Mouse (Mus musculus) neural tube, embryonic 11.5 days (tissue): Measurements from ENCODE around the gene A030003K21Rik. TPM values are rescaled to one million over a fixed set of nuclear protein-coding genes. Genes with fewer than 3 reads are reported as not detected.
"Not testable (repeated sequence)": the region's sequence is repeated elsewhere in the genome, so short reads cannot be mapped to it uniquely, and the experiment has no call there.

Experiments used
- ATAC-seq: fragments of 200-750 bp; cut with Nextera tagmentation; 2 replicates; pipeline ENCODE4 v1.8.0; 2017; ENCODE audit warnings: moderate number of reproducible peaks, mild to moderate bottlenecking, moderate TSS enrichment, moderate library complexity; ENCODE audit not compliant: insufficient read depth, low FRiP score, low TSS enrichment
- DNase-seq: peaks from one replicate; pipeline ENCODE4 v3.0.0-alpha.2; 2015; ENCODE audit warnings: low spot score
- H3K27ac ChIP-seq: fragments of 300-500 bp; sonication (generic); 2 replicates; pipeline ENCODE4 v1.5.1; 2014; ENCODE audit warnings: low read depth, mild to moderate bottlenecking, low read length
- H3K27me3 ChIP-seq: fragments of 300-500 bp; sonication (generic); 2 replicates; pipeline ENCODE4 v1.6.1; 2014; ENCODE audit warnings: mild to moderate bottlenecking, low read length, mixed read lengths; ENCODE audit not compliant: control insufficient read depth, insufficient read depth
- H3K36me3 ChIP-seq: fragments of 300-500 bp; sonication (generic); 2 replicates; pipeline ENCODE4 v1.6.1; 2014; ENCODE audit warnings: mild to moderate bottlenecking, low read length, moderate library complexity, mixed read lengths; ENCODE audit not compliant: control insufficient read depth, insufficient read depth
- H3K4me1 ChIP-seq: fragments of 300-500 bp; sonication (generic); 2 replicates; pipeline ENCODE4 v1.6.1; 2014; ENCODE audit warnings: low read length, mixed read lengths; ENCODE audit not compliant: control insufficient read depth, insufficient read depth
- H3K4me2 ChIP-seq: fragments of 300-500 bp; sonication (generic); 2 replicates; pipeline ENCODE4 v1.6.1; 2014; ENCODE audit warnings: low read depth, mild to moderate bottlenecking, moderate library complexity
- H3K4me3 ChIP-seq: fragments of 300-500 bp; sonication (generic); 2 replicates; pipeline ENCODE4 v1.5.1; 2014; ENCODE audit warnings: low read depth, low read length
- H3K9ac ChIP-seq: fragments of 300-500 bp; sonication (generic); 2 replicates; pipeline ENCODE4 v1.6.1; 2014; ENCODE audit warnings: mild to moderate bottlenecking, low read length
- H3K9me3 ChIP-seq: fragments of 300-500 bp; sonication (generic); 2 replicates; pipeline ENCODE4 v1.6.1; 2016; ENCODE audit warnings: low read length; ENCODE audit not compliant: control insufficient read depth
- WGBS: fragments of 180-500 bp; shearing (Covaris S2); extraction: QIAGEN DNeasy Blood & Tissue Kit; methylation state at CpG from one replicate; pipeline ENCODE4 v1.1.7; 2014; 5-methylcytosine and 5-hydroxymethylcytosine counted together
- polyA plus RNA-seq: library from polyadenylated mRNA; unstranded; fragments of >200 nt; fragmentation: Nextera tagmentation; extraction: Ambion mirVana; gene quantifications from 2 replicates; pipeline ENCODE4 v1.2.1, GENCODE M21; 2014

Gene A030003K21Rik
- polyA plus RNA-seq, 1 experiment from 2014 or later: not detected

- ATAC-seq (no peak), DNase-seq (no peak)
- H3K36me3 ChIP-seq: no peaks in the 10 kb centered on the region
- H3K9ac ChIP-seq: no peak overlapping the region
- H3K27me3 ChIP-seq: no peaks in the 10 kb centered on the region
- H3K4me2 ChIP-seq: no peak overlapping the region
- no peak overlapping the region for H3K27ac ChIP-seq
- H3K4me1 ChIP-seq: no peaks in the 10 kb centered on the region
- H3K4me3 ChIP-seq: no peak overlapping the region
- H3K9me3 ChIP-seq: no peaks in the 10 kb centered on the region
- 75% methylated on average over 6 of the region's 6 CpGs for WGBS
Measured at GRCm38 (mm10) chr1:82973901-82974300, 30.7 kb upstream of the A030003K21Rik start.

DNA sequence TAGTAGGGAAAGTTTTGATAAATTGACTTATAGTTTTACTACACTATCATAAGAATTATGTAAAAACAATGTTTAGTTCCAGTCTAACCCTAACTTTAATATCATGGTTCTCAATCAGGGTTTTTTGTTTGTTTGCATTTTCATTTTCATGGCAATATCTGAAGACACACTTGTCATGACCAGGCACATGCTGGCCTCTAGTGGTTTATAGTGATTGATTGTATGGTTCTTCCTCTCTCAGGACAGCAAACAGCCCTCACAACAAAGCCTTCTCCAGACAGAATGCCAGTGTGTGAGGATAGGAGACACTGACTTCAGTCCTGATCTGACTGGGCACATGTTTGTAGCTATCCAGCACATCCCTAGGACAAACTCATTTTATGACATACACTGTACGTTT lies 30.1 kb upstream of the A030003K21Rik start:
- no peak for DNase-seq
- no peak overlapping the region for H3K4me2 ChIP-seq
- H3K9me3 ChIP-seq: no peaks in the 10 kb centered on the region
- H3K36me3 ChIP-seq: no peaks in the 10 kb centered on the region
- H3K4me1 ChIP-seq: no peaks in the 10 kb centered on the region
- H3K27me3 ChIP-seq: no peaks in the 10 kb centered on the region
- no peak overlapping the region for H3K27ac ChIP-seq
- H3K9ac ChIP-seq: no peak overlapping the region
- H3K4me3 ChIP-seq: no peak overlapping the region
- WGBS: 90% methylated on average over 1 of the region's 1 CpGs
- no peak for ATAC-seq

DNA sequence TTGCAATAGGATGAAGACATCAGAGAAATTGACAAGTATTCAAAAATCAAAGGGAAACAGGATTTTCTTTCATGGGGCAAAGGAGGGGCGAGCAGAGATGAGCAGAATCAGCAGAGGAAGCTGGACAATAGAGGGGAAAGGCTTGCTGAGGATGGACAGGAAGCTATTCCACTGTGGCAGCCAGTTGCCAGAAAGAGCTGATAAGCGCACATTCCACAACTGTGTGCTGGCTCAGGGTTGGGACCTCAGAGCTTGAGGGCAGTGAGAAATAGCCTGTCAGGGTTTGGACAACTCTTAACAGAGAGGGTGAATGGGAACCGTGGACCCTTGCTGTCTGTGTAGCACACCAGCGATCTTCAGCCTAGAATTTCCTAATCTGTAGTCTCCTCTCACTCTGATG lies 28.9 kb upstream of the A030003K21Rik start:
- ATAC-seq: no peak
- no peaks in the 10 kb centered on the region for H3K9me3 ChIP-seq
- DNase-seq: no peak
- H3K4me3 ChIP-seq: no peak overlapping the region
- H3K4me2 ChIP-seq: no peak overlapping the region
- H3K4me1 ChIP-seq: no peaks in the 10 kb centered on the region
- no peaks in the 10 kb centered on the region for H3K27me3 ChIP-seq
- H3K9ac ChIP-seq: no peak overlapping the region
- H3K27ac ChIP-seq: no peak overlapping the region
- WGBS: 70% methylated on average over 4 of the region's 4 CpGs
- no peaks in the 10 kb centered on the region for H3K36me3 ChIP-seq

- Histone ChIP-seq H3K4me1 (no peaks in the 10 kb centered on the region), H3K27me3 (no peaks in the 10 kb centered on the region), H3K4me3 (no peak overlapping the region), H3K9me3 (no peaks in the 10 kb centered on the region), H3K36me3 (no peaks in the 10 kb centered on the region), H3K27ac (no peak overlapping the region), H3K4me2 (no peak overlapping the region), H3K9ac (no peak overlapping the region)
- 66% methylated on average over 3 of the region's 3 CpGs for WGBS
- DNase-seq (no peak), ATAC-seq (peak; percentile 41; the same call in 1 of the 2 replicates)
Measured at GRCm38 (mm10) chr1:82966413-82966812, 23.2 kb upstream of the A030003K21Rik start.

DNA sequence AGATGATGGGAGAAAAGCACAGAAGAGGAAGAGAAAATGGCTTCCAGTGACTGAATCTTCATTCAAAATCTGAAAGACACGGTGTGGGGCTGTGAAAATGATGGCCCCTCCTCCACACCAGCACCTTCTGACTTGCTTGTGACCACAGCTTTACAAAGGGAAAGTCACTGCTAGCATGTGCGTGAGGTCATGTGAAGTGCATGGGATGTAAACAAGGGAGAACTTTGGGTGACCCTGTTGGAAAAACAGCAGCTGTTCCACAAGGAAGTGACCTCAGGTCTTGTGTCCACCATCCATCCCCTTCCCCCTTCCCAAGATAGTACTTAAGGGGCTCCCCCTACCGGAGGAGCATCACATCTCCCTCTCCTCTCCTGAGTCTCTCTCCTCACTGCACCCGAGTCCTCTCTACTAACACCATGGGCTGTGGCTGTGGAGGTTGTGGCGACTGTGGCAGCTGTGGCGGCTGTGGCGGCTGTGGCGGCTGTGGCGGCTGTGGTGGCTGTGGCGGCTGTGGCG lies 16.7 kb upstream of the A030003K21Rik start, which contains the start of gene Gm47955:
Gene Gm47955, plus strand, starts transcription at position 417 of the 516 bp plus-strand sequence.
- no peaks in the 10 kb centered on the region for H3K4me1 ChIP-seq
- DNase-seq (no peak), ATAC-seq (no peak)
- H3K27ac ChIP-seq: no peak within 1 kb of the TSS
- H3K9me3 ChIP-seq: no peaks in the 10 kb centered on the region
- no peak within 1 kb of the TSS for H3K4me3 ChIP-seq
- H3K36me3 ChIP-seq: no peaks in the 10 kb centered on the region
- no peak within 1 kb of the TSS for H3K9ac ChIP-seq
- H3K4me2 ChIP-seq: no peak within 1 kb of the TSS
- WGBS: 86% methylated on average over 11 of the region's 11 CpGs
- H3K27me3 ChIP-seq: no peaks in the 10 kb centered on the region

DNA sequence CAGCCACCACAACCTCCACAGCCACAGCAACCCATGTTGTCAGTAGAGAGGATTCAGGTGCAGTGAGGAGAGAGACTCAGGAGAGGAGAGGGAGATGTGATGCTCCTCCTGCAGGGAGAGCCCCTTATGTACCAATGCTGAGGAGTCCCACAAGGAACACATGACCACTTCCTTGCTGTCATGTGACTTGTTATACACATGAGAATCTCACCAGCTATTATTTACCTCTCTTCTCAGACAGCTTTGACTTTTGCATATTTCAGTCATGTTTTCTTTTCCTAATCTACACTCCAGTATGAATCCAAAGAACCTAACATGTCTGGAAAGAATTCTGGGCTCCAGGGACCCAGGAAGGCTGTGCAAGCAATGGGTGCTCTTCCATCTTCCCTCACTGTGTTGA lies 12.7 kb upstream of the A030003K21Rik start, which contains the start of gene Gm7544:
Gene Gm7544, minus strand, starts transcription at position 101 of the 400 bp plus-strand sequence.
- not testable (repeated sequence) for H3K27me3 ChIP-seq, DNase-seq, H3K4me2 ChIP-seq

GRCm38 (mm10) chr1:82948601-82949000 lies 5.4 kb upstream of the A030003K21Rik start:
- no peak for ATAC-seq
- WGBS: 90% methylated on average over 2 of the region's 2 CpGs
- no peak overlapping the region for H3K4me3 ChIP-seq
- H3K27me3 ChIP-seq: no peaks in the 10 kb centered on the region
- no peak overlapping the region for H3K4me2 ChIP-seq
- DNase-seq: no peak
- H3K9me3 ChIP-seq: no peaks in the 10 kb centered on the region
- H3K36me3 ChIP-seq: no peaks in the 10 kb centered on the region
- no peaks in the 10 kb centered on the region for H3K4me1 ChIP-seq
- no peak overlapping the region for H3K27ac ChIP-seq
- no peak overlapping the region for H3K9ac ChIP-seq

More for the DNA sequence above, 12.7 kb upstream of the A030003K21Rik start, which contains the start of gene Gm7544:
- ATAC-seq, H3K9me3 ChIP-seq, H3K9ac ChIP-seq, H3K4me3 ChIP-seq, H3K27ac ChIP-seq, H3K36me3 ChIP-seq, H3K4me1 ChIP-seq: not testable (repeated sequence)

DNA sequence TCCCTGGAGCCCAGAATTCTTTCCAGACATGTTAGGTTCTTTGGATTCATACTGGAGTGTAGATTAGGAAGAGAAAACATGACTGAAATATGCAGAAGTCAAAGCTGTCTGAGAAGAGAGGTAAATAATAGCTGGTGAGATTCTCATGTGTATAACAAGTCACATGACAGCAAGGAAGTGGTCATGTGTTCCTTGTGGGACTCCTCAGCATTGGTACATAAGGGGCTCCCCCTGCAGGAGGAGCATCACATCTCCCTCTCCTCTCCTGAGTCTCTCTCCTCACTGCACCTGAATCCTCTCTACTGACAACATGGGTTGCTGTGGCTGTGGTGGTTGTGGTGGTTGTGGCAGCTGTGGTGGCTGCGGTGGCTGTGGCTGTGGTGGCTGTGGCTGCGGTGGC lies 2.8 kb upstream of the A030003K21Rik start:
- H3K4me3 ChIP-seq, DNase-seq, H3K9me3 ChIP-seq, H3K4me2 ChIP-seq, H3K27ac ChIP-seq, H3K9ac ChIP-seq, ATAC-seq, H3K36me3 ChIP-seq, H3K27me3 ChIP-seq, H3K4me1 ChIP-seq: not testable (repeated sequence)
- WGBS: 100% methylated on average over 2 of the region's 2 CpGs

DNA sequence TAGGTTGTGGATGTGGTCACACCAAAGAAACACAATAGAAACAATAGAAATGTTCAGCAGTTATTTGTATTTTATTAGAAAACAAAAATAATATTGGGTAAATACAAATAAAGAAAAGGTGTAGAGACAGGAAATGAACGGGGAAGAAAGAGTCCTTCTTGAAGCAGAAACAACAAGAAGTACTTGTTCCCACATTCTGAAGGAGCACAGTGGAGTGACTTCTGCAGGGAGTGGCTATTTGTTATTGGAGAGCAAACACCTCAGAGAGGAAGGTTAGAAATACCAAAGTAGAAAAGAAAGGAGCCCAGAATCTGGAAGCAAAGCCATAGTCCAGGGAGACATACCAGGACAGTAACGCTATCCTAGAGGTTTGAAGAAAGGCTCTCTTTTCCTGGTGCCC lies 683 bp downstream of the A030003K21Rik start:
- 88% methylated on average over 1 of the region's 2 CpGs for WGBS
- H3K9ac ChIP-seq, H3K36me3 ChIP-seq, H3K27ac ChIP-seq, H3K4me2 ChIP-seq, H3K27me3 ChIP-seq, H3K4me3 ChIP-seq, H3K9me3 ChIP-seq, ATAC-seq, DNase-seq, H3K4me1 ChIP-seq: not testable (repeated sequence)
